Mouse (Mus musculus) small intestine, adult 2 months (tissue): Measurements from ENCODE around the gene Wrap53.

ENCODE experiments used
- CTCF ChIP-seq: fragments of 200-500 bp; IDR thresholded peaks from 2 replicates; pipeline ENCODE4 v1.5.1; 2012; ENCODE audit warnings: low read depth, mild to moderate bottlenecking, control low read depth, inconsistent platforms, low read length, moderate library complexity, mixed read lengths; ENCODE audit not compliant: insufficient replicate concordance, insufficient read length; ENCODE audit errors: extremely low read depth
- POLR2A ChIP-seq: fragments of 200-500 bp; IDR thresholded peaks from 2 replicates; pipeline ENCODE4 v1.6.1; 2012; ENCODE audit warnings: low read depth, mild to moderate bottlenecking, control low read depth, inconsistent platforms, low read length, moderate library complexity

DNA sequence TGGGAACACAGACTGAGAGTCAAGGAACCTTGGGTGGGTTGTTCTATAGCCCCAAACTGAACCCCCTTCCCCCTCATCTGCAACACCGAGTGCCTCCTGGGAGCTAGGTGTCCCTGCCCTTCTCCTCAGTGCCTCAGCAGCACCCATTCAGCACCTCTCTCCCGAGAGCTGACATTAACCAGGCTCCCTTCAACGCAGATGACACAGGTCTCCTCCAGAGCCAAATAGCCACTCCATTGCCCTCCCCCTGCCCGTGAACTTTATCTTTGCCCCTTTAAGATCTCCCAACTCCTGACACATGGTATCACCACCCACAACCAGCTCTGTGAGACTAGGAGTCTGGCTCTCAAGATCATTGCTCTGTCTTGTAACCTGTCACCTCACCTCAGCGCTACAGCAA is 20.9 kb downstream of the Wrap53 start:
- TF ChIP-seq POLR2A = no peak
- no peak for TF ChIP-seq CTCF
